Mouse (Mus musculus) forebrain, embryonic 11.5 days (tissue): ENCODE measurements around the gene Rdh7. TPM values are rescaled to one million over a fixed set of nuclear protein-coding genes. Genes with fewer than 3 reads are reported as not detected.
A peak's percentile ranks its signal among the peaks of the same experiment; 100 is the strongest.

Experiments
- ATAC-seq: fragments of 200-750 bp; cut with Nextera tagmentation; replicated peaks from 2 replicates; pipeline ENCODE4 v1.8.0; 2017; ENCODE audit warnings: moderate TSS enrichment; ENCODE audit not compliant: low FRiP score
- DNase-seq: peaks from one replicate; pipeline ENCODE4 v3.0.0-alpha.2; 2017; ENCODE audit warnings: low spot score
- H3K27ac ChIP-seq: fragments of 300-500 bp; sonication (generic); 2 replicates; pipeline ENCODE4 v1.5.1; 2014; ENCODE audit warnings: low read depth, low read length
- H3K27me3 ChIP-seq: fragments of 300-500 bp; sonication (generic); 2 replicates; pipeline ENCODE4 v1.6.1; 2014; ENCODE audit warnings: mild to moderate bottlenecking, low read length, mixed read lengths; ENCODE audit not compliant: control insufficient read depth, insufficient read depth
- H3K36me3 ChIP-seq: fragments of 300-500 bp; sonication (generic); 2 replicates; pipeline ENCODE4 v1.6.1; 2014; ENCODE audit warnings: mild to moderate bottlenecking, low read length, moderate library complexity, mixed read lengths; ENCODE audit not compliant: control insufficient read depth, insufficient read depth
- H3K4me1 ChIP-seq: fragments of 300-500 bp; sonication (generic); replicated peaks from 2 replicates; pipeline ENCODE4 v1.6.1; 2014; ENCODE audit warnings: low read length, mixed read lengths; ENCODE audit not compliant: control insufficient read depth, insufficient read depth
- H3K4me2 ChIP-seq: fragments of 300-500 bp; sonication (generic); 2 replicates; pipeline ENCODE4 v1.6.1; 2014; ENCODE audit warnings: low read depth, mild to moderate bottlenecking, low read length, moderate library complexity, mixed read lengths; ENCODE audit not compliant: severe bottlenecking
- H3K4me3 ChIP-seq: fragments of 300-500 bp; sonication (generic); 2 replicates; pipeline ENCODE4 v1.5.1; 2014; ENCODE audit warnings: low read depth, low read length
- H3K9ac ChIP-seq: fragments of 300-500 bp; sonication (generic); 2 replicates; pipeline ENCODE4 v1.6.1; 2014; ENCODE audit warnings: low read length
- H3K9me3 ChIP-seq: fragments of 300-500 bp; sonication (generic); 2 replicates; pipeline ENCODE4 v1.6.1; 2016; ENCODE audit warnings: low read length, mixed read lengths; ENCODE audit not compliant: control insufficient read depth
- WGBS: fragments of 180-500 bp; shearing (Covaris S2); extraction: QIAGEN DNeasy Blood & Tissue Kit; methylation state at CpG from one replicate; pipeline ENCODE4 v1.1.7; 2014; 5-methylcytosine and 5-hydroxymethylcytosine counted together
- polyA plus RNA-seq: library from polyadenylated mRNA; unstranded; fragments of >200 nt; fragmentation: Nextera tagmentation; extraction: Ambion mirVana; gene quantifications from 2 replicates; pipeline ENCODE4 v1.2.1, GENCODE M21; 2014

The Rdh7 gene
- not detected in 2 replicates for polyA plus RNA-seq

- Histone ChIP-seq H3K4me2 (no peak within 1 kb of the TSS), H3K9ac (no peak within 1 kb of the TSS), H3K4me1 (no peaks in the 10 kb centered on the region), H3K4me3 (no peak within 1 kb of the TSS), H3K27ac (no peak within 1 kb of the TSS), H3K9me3 (no peaks in the 10 kb centered on the region), H3K36me3 (no peaks in the 10 kb centered on the region), H3K27me3 (no peaks in the 10 kb centered on the region)
- DNase-seq: no peak
- ATAC-seq: no peak
Measured at GRCm38 (mm10) chr10:127888605-127889004, at the start of gene Rdh7. TSS of gene Rdh7 (minus strand) at chr10:127888817.

- H3K4me1 ChIP-seq: no peaks in the 10 kb centered on the region
- 3% methylated on average over 2 of the region's 2 CpGs for WGBS
Measured at GRCm38 (mm10) chr10:127937428-127938010, 48.9 kb upstream of the Rdh7 start.

DNA sequence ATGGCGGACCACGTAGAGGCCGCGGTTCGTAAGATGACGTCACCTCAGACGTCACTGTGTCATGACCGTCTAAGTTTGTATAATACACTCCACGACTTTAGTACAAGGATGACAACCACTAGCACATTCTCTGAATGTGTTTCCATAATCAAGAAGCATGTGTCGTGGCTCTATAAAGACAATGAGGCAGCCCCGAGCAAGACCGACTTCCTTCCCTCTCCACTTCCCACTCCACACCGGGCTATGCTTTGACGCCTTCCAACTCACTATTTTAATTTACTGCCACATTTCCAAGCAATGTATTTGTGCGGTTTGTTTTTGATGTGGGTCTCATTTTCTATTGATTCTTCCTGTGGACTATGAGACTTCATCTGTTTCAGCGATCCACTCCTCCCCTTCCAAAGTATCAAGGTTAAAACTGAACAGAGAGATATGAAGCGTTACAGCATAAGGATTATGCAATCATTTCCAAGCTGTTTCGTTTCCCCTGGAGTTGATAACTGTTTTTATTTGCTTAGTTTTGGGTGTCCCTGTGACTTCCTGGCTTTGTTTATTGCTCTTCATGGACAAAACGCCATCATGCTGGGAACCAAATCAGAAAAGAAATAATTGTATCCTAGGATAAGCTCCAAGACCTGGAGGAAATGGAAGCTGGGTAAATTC is 48.3 kb upstream of the Rdh7 start:
- H3K27ac ChIP-seq: no peak overlapping the region
- no peak overlapping the region for H3K4me2 ChIP-seq
- H3K4me3 ChIP-seq: no peak overlapping the region
- H3K27me3 ChIP-seq: no peaks in the 10 kb centered on the region
- H3K4me1 ChIP-seq: no peaks in the 10 kb centered on the region
- H3K9me3 ChIP-seq: no peaks in the 10 kb centered on the region
- WGBS: 90% methylated on average over 19 of the region's 19 CpGs
- ATAC-seq (no peak), DNase-seq (no peak)
- H3K9ac ChIP-seq: no peak overlapping the region
- no peaks in the 10 kb centered on the region for H3K36me3 ChIP-seq

More at GRCm38 (mm10) chr10:127937428-127938010, 48.9 kb upstream of the Rdh7 start:
- no peak overlapping the region for H3K4me2 ChIP-seq
- H3K27me3 ChIP-seq: no peaks in the 10 kb centered on the region
- no peak overlapping the region for H3K27ac ChIP-seq
- DNase-seq: peak; percentile 66
- no peak overlapping the region for H3K9ac ChIP-seq
- no peaks in the 10 kb centered on the region for H3K36me3 ChIP-seq
- no peaks in the 10 kb centered on the region for H3K9me3 ChIP-seq
- peak; percentile 21; the same call in 1 of the 2 replicates for ATAC-seq
- H3K4me3 ChIP-seq: no peak overlapping the region

DNA sequence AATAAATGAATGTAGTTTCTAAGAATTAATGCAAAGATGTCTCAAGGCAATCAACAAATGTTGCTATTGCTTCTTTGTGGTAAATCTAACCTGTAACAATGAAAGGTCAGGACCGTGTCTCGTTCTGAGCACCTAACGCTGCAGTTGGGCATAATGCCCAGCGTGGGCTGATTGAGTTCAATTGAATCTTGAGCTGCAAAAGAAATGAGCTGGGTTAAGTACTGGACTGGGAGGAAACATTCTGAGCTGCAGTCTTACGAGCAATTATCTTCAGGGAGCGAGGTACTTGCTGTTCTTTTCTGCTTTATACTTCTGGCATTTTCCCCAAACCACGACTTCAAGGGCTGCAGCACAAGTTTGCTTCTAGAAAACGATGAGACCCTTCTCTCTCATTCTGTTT is 47.7 kb upstream of the Rdh7 start:
- H3K27me3 ChIP-seq: no peaks in the 10 kb centered on the region
- DNase-seq (no peak), ATAC-seq (no peak)
- no peak overlapping the region for H3K9ac ChIP-seq
- no peak overlapping the region for H3K27ac ChIP-seq
- no peaks in the 10 kb centered on the region for H3K4me1 ChIP-seq
- no peak overlapping the region for H3K4me2 ChIP-seq
- no peak overlapping the region for H3K4me3 ChIP-seq
- no peaks in the 10 kb centered on the region for H3K36me3 ChIP-seq
- WGBS: 72% methylated on average over 8 of the region's 8 CpGs
- no peaks in the 10 kb centered on the region for H3K9me3 ChIP-seq

DNA sequence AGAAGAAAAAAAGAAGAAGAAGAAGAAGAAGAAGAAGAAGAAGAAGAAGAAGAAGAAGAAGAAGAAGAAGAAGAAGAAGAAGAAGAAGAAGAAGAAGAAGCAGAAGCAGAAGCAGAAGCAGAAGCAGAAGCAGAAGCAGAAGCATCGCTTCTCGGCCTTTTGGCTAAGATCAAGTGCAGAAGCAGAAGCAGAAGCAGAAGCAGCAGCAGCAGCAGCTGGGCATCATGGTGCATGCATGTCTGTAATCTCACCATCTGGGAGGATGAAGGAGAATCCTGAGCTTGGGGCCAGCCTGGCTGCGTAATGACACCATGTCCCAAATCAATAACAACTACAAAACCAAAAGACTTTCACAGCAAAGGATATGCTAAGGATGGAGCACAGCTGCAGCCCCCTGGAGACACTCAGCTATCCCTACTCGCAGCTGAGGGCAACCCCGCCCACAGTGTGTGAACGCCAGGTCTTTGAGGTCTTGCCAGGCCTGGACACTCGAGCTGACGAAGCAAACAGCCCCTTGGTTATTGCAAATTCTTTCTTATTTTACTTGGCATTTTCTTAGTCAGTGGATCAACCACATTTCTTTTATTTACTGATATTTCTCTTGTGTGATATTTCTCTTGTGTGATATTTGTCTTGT is 43.8 kb upstream of the Rdh7 start:
- H3K27me3 ChIP-seq: no peaks in the 10 kb centered on the region
- no peaks in the 10 kb centered on the region for H3K9me3 ChIP-seq
- H3K9ac ChIP-seq: no peak overlapping the region
- WGBS: 79% methylated on average over 8 of the region's 8 CpGs
- H3K36me3 ChIP-seq: no peaks in the 10 kb centered on the region
- H3K4me1 ChIP-seq: no peaks in the 10 kb centered on the region
- H3K4me3 ChIP-seq: no peak overlapping the region
- no peak for ATAC-seq
- H3K27ac ChIP-seq: no peak overlapping the region
- H3K4me2 ChIP-seq: no peak overlapping the region
- no peak for DNase-seq

- Histone ChIP-seq H3K27me3 (no peaks in the 10 kb centered on the region), H3K4me3 (no peak overlapping the region), H3K9ac (no peak overlapping the region), H3K4me2 (no peak overlapping the region), H3K36me3 (no peaks in the 10 kb centered on the region), H3K9me3 (no peaks in the 10 kb centered on the region), H3K27ac (no peak overlapping the region), H3K4me1 (no peaks in the 10 kb centered on the region)
- ATAC-seq (no peak), DNase-seq (no peak)
- 93% methylated on average over 2 of the region's 2 CpGs for WGBS
Measured at GRCm38 (mm10) chr10:127927737-127928136, 39.1 kb upstream of the Rdh7 start.

- H3K36me3 ChIP-seq: no peaks in the 10 kb centered on the region
- no peak for DNase-seq
- no peak overlapping the region for H3K9ac ChIP-seq
- 74% methylated on average over 7 of the region's 7 CpGs for WGBS
- no peaks in the 10 kb centered on the region for H3K4me1 ChIP-seq
- no peaks in the 10 kb centered on the region for H3K27me3 ChIP-seq
- H3K27ac ChIP-seq: no peak overlapping the region
- no peaks in the 10 kb centered on the region for H3K9me3 ChIP-seq
- no peak for ATAC-seq
- H3K4me3 ChIP-seq: no peak overlapping the region
- H3K4me2 ChIP-seq: no peak overlapping the region
Measured at GRCm38 (mm10) chr10:127924597-127925378, 36.2 kb upstream of the Rdh7 start.

DNA sequence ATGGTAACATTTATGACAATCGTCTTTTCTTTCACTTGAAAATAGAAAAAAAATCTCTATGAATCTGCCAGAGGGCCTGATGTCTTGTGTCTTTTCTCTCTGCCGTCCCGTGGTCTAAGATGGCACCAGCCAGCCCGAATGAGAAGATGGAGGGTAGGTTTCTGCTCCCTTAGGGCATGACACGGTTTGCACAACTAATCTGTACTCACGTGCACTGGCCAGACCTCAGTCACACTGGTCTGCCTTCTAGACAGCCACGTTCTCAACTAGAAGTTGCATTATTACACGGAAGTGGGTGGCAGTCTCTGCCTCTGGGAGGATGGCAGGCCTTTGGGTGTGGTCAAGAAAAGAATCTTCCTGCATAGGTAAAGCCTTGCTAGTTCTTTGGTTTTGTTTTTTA is 34.4 kb upstream of the Rdh7 start:
- Histone ChIP-seq H3K36me3 (no peaks in the 10 kb centered on the region), H3K4me2 (no peak overlapping the region), H3K27me3 (no peaks in the 10 kb centered on the region), H3K4me1 (no peaks in the 10 kb centered on the region), H3K4me3 (no peak overlapping the region), H3K9ac (no peak overlapping the region), H3K27ac (no peak overlapping the region), H3K9me3 (no peaks in the 10 kb centered on the region)
- DNase-seq (no peak), ATAC-seq (no peak)
- WGBS: 86% methylated on average over 8 of the region's 8 CpGs
